In genomic region chr1:183979814-183980243, GRCm38 (mm10) we compare ENCODE assay signal across 10 mouse cellular contexts. TPM values are rescaled to one million over a fixed set of nuclear protein-coding genes. Genes with fewer than 3 reads are reported as not detected.
A peak's percentile ranks its signal among the peaks of the same experiment; 100 is the strongest.
DNase-seq lines count a peak whose midpoint lies in the region; ATAC-seq and TF ChIP-seq lines count a peak whose summit lies in the region.
"Had no signal": no experiment of that assay in that cellular context is flagged by ENCODE, and none has a peak within 500 bp of the region (broad histone marks: within the 10 kb centered on the region; RNA-seq: fewer than 3 reads in every experiment).

No protein-coding gene starts in this region.

- no peak for ATAC-seq in midbrain, embryonic 16.5 days
- ATAC-seq: intestine, embryonic 15.5 days; Patski had no signal

- TF ChIP-seq POLR2A in spleen, adult 2 months (IDR thresholded peaks at IDR 0.05; ENCODE audit: low read depth, low read length): no peak

- no peak overlapping the region for H3K4me2 ChIP-seq in midbrain, embryonic 16.5 days (ENCODE audit: low read length)
- H3K4me2 ChIP-seq: intestine, embryonic 15.5 days had no signal

- no peak overlapping the region for H3K4me3 ChIP-seq in layer of hippocampus, adult 2 months
- H3K4me3 ChIP-seq in spleen, adult 2 months (ENCODE audit: extremely low read depth, insufficient read depth, insufficient read length): no peak overlapping the region
- no peak overlapping the region for H3K4me3 ChIP-seq in midbrain, embryonic 16.5 days (ENCODE audit: low read depth, low read length)
- H3K4me3 ChIP-seq: intestine, embryonic 15.5 days had no signal

- H3K9me3 ChIP-seq in midbrain, embryonic 16.5 days (replicated peaks; ENCODE audit: control insufficient read depth, low read length, poor library complexity, severe bottlenecking): no peaks in the 10 kb centered on the region
- H3K9me3 ChIP-seq: intestine, embryonic 15.5 days had no signal

- H3K27ac ChIP-seq in layer of hippocampus, adult 2 months: no peak overlapping the region
- H3K27ac ChIP-seq in spleen, adult 2 months (ENCODE audit: insufficient read depth, low read length): peak overlapping the region; percentile 78
- H3K27ac ChIP-seq in midbrain, embryonic 16.5 days (ENCODE audit: low read length): no peak overlapping the region
- H3K27ac ChIP-seq: intestine, embryonic 15.5 days had no signal

- no peak overlapping the region for H3K9ac ChIP-seq in midbrain, embryonic 16.5 days (ENCODE audit: low read depth, low read length)
- H3K9ac ChIP-seq: intestine, embryonic 15.5 days had no signal

- no peaks in the 10 kb centered on the region for H3K36me3 ChIP-seq in spleen, adult 2 months (ENCODE audit: control insufficient read depth, insufficient read depth, low read length)
- no peaks in the 10 kb centered on the region for H3K36me3 ChIP-seq in midbrain, embryonic 16.5 days (ENCODE audit: control insufficient read depth, insufficient read depth, low read length)
- H3K36me3 ChIP-seq: intestine, embryonic 15.5 days had no signal

- DNase-seq in layer of hippocampus, adult 11-12 months (ENCODE audit: low spot score): peak; percentile 22
- DNase-seq in layer of hippocampus, adult 2 months (ENCODE audit: low spot score in 2 of 2): no peak
- peak; percentile 18 for DNase-seq in c-Kit-positive CD71-negative TER-119-negative erythroid progenitor cells, embryonic 14.5 days (ENCODE audit: low read depth)
- peak; percentile 7 for DNase-seq in lung, postnatal 10 days
- peak; percentile 81 to 90 for DNase-seq in spleen, adult 2 months (ENCODE audit: low read depth in 1 of 2, low spot score in 2 of 2)
- no peak for DNase-seq in embryo, embryonic 11 days
- DNase-seq: right cerebral cortex, postnatal 14 days had no signal

- no peaks in the 10 kb centered on the region for H3K27me3 ChIP-seq in spleen, adult 2 months (ENCODE audit: control insufficient read depth, insufficient read depth, low read length)
- no peaks in the 10 kb centered on the region for H3K27me3 ChIP-seq in midbrain, embryonic 16.5 days (ENCODE audit: control insufficient read depth, insufficient read depth, low read depth, low read length)
- H3K27me3 ChIP-seq: intestine, embryonic 15.5 days; Patski had no signal

- no peak for TF ChIP-seq CTCF in layer of hippocampus, adult 2 months (conservative IDR thresholded peaks at IDR 0.05)
- TF ChIP-seq CTCF in spleen, adult 2 months (IDR thresholded peaks at IDR 0.05; ENCODE audit: extremely low read depth, insufficient read depth, insufficient read length, insufficient replicate concordance): no peak

- 14% methylated on average over 9 of the region's 9 CpGs for WGBS in spleen, adult 2 months
- WGBS in midbrain, embryonic 16.5 days: 96% methylated on average over 9 of the region's 9 CpGs

- H3K4me1 ChIP-seq in spleen, adult 2 months (ENCODE audit: control insufficient read depth, insufficient read depth, insufficient read length): peaks cover 24% of the 10 kb centered on the region
- 0 out of 2 replicates have a peak, but pooled peaks cover 2% of the 10 kb centered on the region for H3K4me1 ChIP-seq in midbrain, embryonic 16.5 days (ENCODE audit: control insufficient read depth, insufficient read depth, low read length)

RNA-seq across cellular contexts. Expression of gene Dusp10, which starts 33.3 kb away (rescaled TPM):
- total RNA-seq in layer of hippocampus, adult 2 months (2021): 1 to 10 TPM; 4.9 to 5.3 TPM
- polyA plus RNA-seq in spleen, adult 2 months (2012; rRNA removed): 23.4 and 33.8 TPM in 2 replicates
- 4.9 and 5.2 TPM in 2 replicates for polyA plus RNA-seq in midbrain, embryonic 16.5 days (2015; fragmentation: Nextera tagmentation; extraction: Ambion mirVana)

RNA-seq across cellular contexts. Expression of gene 1700056E22Rik, which starts 54.3 kb away (rescaled TPM):
- not detected for total RNA-seq in layer of hippocampus, adult 2 months (2021)
- 1.8 and 3.3 TPM in 2 replicates for polyA plus RNA-seq in spleen, adult 2 months (2012; rRNA removed)
- 0.70 and 1.0 TPM in 2 replicates for polyA plus RNA-seq in midbrain, embryonic 16.5 days (2015; fragmentation: Nextera tagmentation; extraction: Ambion mirVana)

Comparison
In these comparisons a context has a peak if more than half of its experiments do, and no peak if none do; other contexts are left out.
1. DNase-seq: peak in layer of hippocampus, adult 11-12 months (single experiment), c-Kit-positive CD71-negative TER-119-negative erythroid progenitor cells, embryonic 14.5 days (single experiment), lung, postnatal 10 days (single experiment) and spleen, adult 2 months (2 of 2); none in layer of hippocampus, adult 2 months (0 of 2) and embryo, embryonic 11 days (single experiment).